ENCODE assay signal across 8 mouse cellular contexts in genomic region chr14:73385720-73386374, GRCm38 (mm10). TPM values are rescaled to one million over a fixed set of nuclear protein-coding genes. Genes with fewer than 3 reads are reported as not detected.
DNase-seq lines count a peak whose midpoint lies in the region; ATAC-seq and TF ChIP-seq lines count a peak whose summit lies in the region.

No protein-coding gene starts in this region.

- no peak for DNase-seq in heart, postnatal 36 days
- no peak for DNase-seq in hindbrain, embryonic 10.5 days (ENCODE audit: low spot score)
- no peak for DNase-seq in midbrain, embryonic 10.5 days (ENCODE audit: low spot score)
- DNase-seq in frontal cortex, adult 2 months (ENCODE audit: extremely low spot score in 1 of 2, low spot score in 1 of 2) = no peak
- DNase-seq in spleen, adult 18-20 months = no peak
- DNase-seq in adrenal gland, adult 2 months = no peak

- H3K4me2 ChIP-seq in heart, embryonic 15.5 days = peak overlapping the region; percentile 63

- H3K27ac ChIP-seq in heart, embryonic 15.5 days = peak overlapping the region; percentile 99
- peak overlapping the region; percentile 67 for H3K27ac ChIP-seq in bone marrow macrophage, adult 2 months (ENCODE audit: insufficient read depth, low read depth, low read length)
- peak overlapping the region; percentile 98 for H3K27ac ChIP-seq in hindbrain, embryonic 10.5 days
- H3K27ac ChIP-seq in midbrain, embryonic 10.5 days (replicated peaks) = peak overlapping the region; percentile 96

- intact Hi-C loops in heart, postnatal 36 days (cut with DNase I) = loop anchor here (2.0 to 5.0 kb wide), 4 partner anchors 59 to 149 kb away; partner anchors contain the start of gene Lpar6

- peak overlapping the region; percentile 99; the same call in 1 of the 2 replicates for H3K9ac ChIP-seq in heart, embryonic 15.5 days

- H3K4me1 ChIP-seq in heart, embryonic 15.5 days (replicated peaks) = peaks cover 57% of the 10 kb centered on the region
- peaks cover 54% of the 10 kb centered on the region for H3K4me1 ChIP-seq in bone marrow macrophage, adult 2 months (ENCODE audit: control insufficient read depth, insufficient read depth, low read length)
- H3K4me1 ChIP-seq in hindbrain, embryonic 10.5 days (replicated peaks) = peaks cover 34% of the 10 kb centered on the region
- H3K4me1 ChIP-seq in midbrain, embryonic 10.5 days = peaks cover 48% of the 10 kb centered on the region

- no peaks in the 10 kb centered on the region for H3K36me3 ChIP-seq in heart, embryonic 15.5 days
- no peaks in the 10 kb centered on the region for H3K36me3 ChIP-seq in hindbrain, embryonic 10.5 days
- H3K36me3 ChIP-seq in midbrain, embryonic 10.5 days = no peaks in the 10 kb centered on the region

- H3K4me3 ChIP-seq in heart, embryonic 15.5 days = peak overlapping the region; percentile 95; the same call in 1 of the 2 replicates
- no peak overlapping the region for H3K4me3 ChIP-seq in bone marrow macrophage, adult 2 months (ENCODE audit: insufficient read depth, low read length)
- H3K4me3 ChIP-seq in hindbrain, embryonic 10.5 days = peak overlapping the region; percentile 94; the same call in 1 of the 2 replicates
- H3K4me3 ChIP-seq in midbrain, embryonic 10.5 days = peak overlapping the region; percentile 91

- H3K27me3 ChIP-seq in heart, embryonic 15.5 days = no peaks in the 10 kb centered on the region
- no peaks in the 10 kb centered on the region for H3K27me3 ChIP-seq in hindbrain, embryonic 10.5 days (ENCODE audit: insufficient read depth, poor library complexity, severe bottlenecking)
- H3K27me3 ChIP-seq in midbrain, embryonic 10.5 days (ENCODE audit: low read depth, poor library complexity, severe bottlenecking) = 0 out of 2 replicates have a peak, but pooled peaks cover 5% of the 10 kb centered on the region

- H3K9me3 ChIP-seq in heart, embryonic 15.5 days (replicated peaks) = no peaks in the 10 kb centered on the region
- H3K9me3 ChIP-seq in hindbrain, embryonic 10.5 days = no peaks in the 10 kb centered on the region
- no peaks in the 10 kb centered on the region for H3K9me3 ChIP-seq in midbrain, embryonic 10.5 days (replicated peaks)

- no peak for TF ChIP-seq POLR2A in bone marrow macrophage, adult 2 months (IDR thresholded peaks at IDR 0.05; ENCODE audit: borderline replicate concordance, low read depth, low read length)

- TF ChIP-seq CTCF in bone marrow macrophage, adult 2 months (IDR thresholded peaks at IDR 0.05; ENCODE audit: low read depth, low read length) = no peak

- ATAC-seq in heart, embryonic 15.5 days (replicated peaks; ENCODE audit: insufficient number of reproducible peaks, insufficient read depth, low FRiP score, low read depth) = no peak

- WGBS in heart, embryonic 15.5 days = 88% methylated on average over 2 of the region's 2 CpGs
- WGBS in hindbrain, embryonic 10.5 days = 80% methylated on average over 2 of the region's 2 CpGs
- WGBS in midbrain, embryonic 10.5 days = 75% methylated on average over 2 of the region's 2 CpGs

RNA-seq across cellular contexts. Expression of gene Itm2b, which starts 0.8 kb away (rescaled TPM):
- 728 and 777 TPM in 2 replicates for polyA plus RNA-seq in heart, embryonic 15.5 days (2015; fragmentation: Nextera tagmentation; extraction: Ambion mirVana)
- total RNA-seq in heart, postnatal 36 days (2021) = 100 to 1,000 TPM; 753 to 767 TPM
- polyA plus RNA-seq in bone marrow macrophage, adult 2 months (2012; ENCODE audit: insufficient read depth, insufficient read length, missing spikeins) = 6,453 and 6,469 TPM in 2 replicates
- 249 and 310 TPM in 2 replicates for polyA plus RNA-seq in hindbrain, embryonic 10.5 days (2016; fragmentation: Nextera tagmentation; extraction: Ambion mirVana)
- 226 and 281 TPM in 2 replicates for polyA plus RNA-seq in midbrain, embryonic 10.5 days (2016; fragmentation: Nextera tagmentation; extraction: Ambion mirVana)
- 1,263 and 1,284 TPM in 2 replicates for polyA plus RNA-seq in frontal cortex, adult 2 months (2012; rRNA removed)
- total RNA-seq in adrenal gland, adult 2 months (2021) = 1,000 to 10,000 TPM; 1,107 to 1,115 TPM
- polyA plus RNA-seq in adrenal gland, adult 2 months (2012; rRNA removed) = 828 and 985 TPM in 2 replicates
